Mouse (Mus musculus): Measurements from ENCODE around the gene Map4.

The Map4 gene
- long read RNA-seq, experiment 1, full-length matches to known transcripts = 1 of 21 reads
- long read RNA-seq, experiment 1, partial matches to known transcripts = 15 of 21 reads
- long read RNA-seq, experiment 1, other reads (novel, unspliced or antisense) = 5 of 21 reads
- long read RNA-seq, experiment 2, full-length matches to known transcripts = 1 of 71 reads
- long read RNA-seq, experiment 2, partial matches to known transcripts = 62 of 71 reads
- long read RNA-seq, experiment 2, other reads (novel, unspliced or antisense) = 8 of 71 reads

DNA sequence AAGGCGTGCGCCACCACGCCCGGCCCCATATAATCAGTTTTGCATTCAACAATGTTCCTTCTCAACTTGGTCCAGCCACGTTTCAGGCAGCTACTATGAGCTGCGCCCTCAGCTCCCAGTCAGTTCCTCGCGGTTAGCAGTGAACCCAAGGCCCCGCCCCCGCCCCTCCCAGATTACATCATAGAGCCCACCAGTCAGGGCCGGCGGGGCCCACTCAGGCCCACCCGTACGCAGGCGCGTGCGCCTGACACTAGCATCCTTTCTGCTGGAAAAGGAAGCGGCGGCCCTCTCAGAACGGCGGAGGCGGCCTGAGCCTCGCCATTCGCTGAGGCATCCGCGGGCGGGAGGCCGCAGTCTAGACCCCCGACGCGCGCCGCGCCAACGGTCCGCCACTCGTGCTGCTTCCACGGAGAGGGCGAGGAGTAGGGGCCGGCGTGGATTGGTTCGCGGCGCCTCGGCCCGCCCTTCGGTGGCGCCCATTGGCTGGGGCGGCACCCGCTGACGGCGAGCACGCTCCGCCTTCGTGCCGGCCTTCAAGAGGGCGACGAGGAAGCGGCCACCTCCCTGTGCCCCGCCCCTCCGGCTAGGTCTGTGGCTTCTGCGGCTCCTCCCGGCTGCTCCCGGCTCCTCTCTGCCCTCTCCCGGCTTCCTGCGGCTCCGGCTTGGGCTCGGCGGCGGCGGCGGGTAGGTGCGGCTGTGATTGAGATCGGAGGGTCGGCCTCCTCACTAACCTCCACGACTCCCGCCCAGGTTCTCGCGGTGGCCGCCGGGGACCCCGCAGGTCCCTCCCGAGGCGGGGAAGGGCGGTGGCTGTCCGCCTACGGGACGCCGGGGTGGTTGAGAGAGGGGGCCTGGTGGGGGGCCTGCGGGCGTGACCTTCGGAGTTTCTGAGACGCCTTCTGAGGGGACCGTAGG, at the start of gene Map4:
Map4 (plus strand) TSS at position 204 of the 915 bp plus-strand sequence.
- intact Hi-C loops (cut with DNase I) = no loop called here

DNA sequence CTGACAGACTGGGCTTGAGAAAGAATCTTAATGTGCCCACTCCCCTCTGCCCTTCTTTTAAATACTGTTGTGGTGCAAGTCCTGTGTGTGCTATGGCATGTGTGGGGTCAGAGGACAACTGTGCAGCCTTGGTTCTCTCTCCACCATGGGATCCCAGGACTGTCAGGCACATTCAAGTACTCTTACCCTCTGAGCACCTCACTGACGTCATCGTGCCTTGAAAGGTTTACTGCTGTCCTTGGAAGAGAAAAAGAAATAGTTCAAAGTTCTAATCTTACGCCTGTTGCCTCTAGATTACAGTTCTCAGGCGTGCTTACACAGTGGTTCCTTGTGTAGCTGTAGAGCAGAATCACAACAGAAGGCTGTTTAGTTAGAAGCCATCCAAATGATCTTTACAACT, 45.0 kb upstream of the Map4 start:
- intact Hi-C loops (cut with DNase I) = no loop called here

DNA sequence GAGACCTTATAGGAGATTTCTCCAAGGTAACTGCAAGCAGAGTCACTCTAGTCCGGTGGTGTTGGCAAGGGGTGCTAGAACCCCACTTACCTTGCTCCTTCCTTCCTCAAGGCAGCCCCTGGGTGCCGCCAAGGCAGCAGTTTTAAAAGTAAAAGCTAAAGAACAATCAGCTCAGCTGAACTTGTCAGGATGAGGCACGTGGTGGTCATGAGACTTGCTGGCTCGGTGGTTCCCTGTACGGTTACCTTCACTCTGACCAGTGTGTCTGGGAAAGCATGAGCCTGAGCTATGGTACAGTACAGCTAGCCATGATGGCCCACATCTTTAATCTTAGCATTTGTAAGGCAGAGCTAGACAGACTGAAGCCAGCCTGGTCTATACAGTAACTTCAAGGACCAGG, 43.9 kb upstream of the Map4 start:
- intact Hi-C loops (cut with DNase I) = no loop called here

DNA sequence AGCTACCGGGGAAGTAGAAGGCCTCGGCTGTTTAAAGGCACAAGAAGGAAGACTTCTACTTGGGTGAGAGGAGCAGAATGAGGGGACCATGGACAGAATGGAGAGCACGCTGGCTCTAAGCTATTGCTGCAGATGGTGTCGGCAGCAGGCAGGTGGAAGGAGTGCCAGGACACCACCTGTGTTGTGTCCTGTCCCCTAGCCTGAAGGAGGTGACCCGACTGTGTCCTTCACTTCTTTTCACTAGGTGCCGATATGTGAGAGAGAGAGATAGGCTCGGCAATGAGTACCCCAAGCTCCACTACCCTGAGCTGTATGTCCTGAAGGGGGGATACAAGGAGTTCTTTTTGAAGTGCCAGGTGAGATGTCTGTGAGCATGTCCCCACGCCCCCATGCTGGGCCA, 39.8 kb upstream of the Map4 start:
- intact Hi-C loops (cut with DNase I) = loop anchor here (5.0 kb wide), 1 partner anchor 91 kb away; no protein-coding TSS in a partner anchor

DNA sequence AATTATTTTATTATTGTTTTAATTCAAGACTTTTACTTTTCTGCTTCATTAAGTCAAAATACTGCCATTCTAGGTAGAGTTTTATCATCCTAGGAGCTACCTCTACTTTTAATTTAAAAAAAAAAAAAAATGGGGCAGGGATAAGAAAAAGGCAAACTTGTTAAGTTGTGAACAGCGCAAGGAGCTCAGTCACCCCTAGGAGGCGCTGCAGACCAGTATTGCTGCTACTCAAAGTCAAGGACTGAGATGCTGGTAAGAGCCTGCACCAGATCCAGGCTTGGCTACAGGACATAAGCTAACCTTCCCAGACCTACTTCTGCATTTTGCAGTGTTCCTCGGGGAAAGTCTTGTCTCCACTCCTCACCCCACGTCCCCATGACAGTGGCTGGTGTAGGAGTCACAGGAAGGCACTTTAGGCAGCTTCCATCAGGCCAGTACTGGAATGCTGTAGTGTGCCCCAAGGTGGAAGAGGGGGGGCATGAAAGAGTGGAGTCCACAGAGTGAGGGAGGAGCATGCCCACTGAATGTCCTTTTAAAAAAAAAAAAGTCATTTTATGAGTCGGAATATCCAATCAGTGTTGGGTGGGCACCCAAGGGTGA, 38.5 kb upstream of the Map4 start:
- intact Hi-C loops (cut with DNase I) = loop anchor here (2.0 to 5.0 kb wide), 2 partner anchors 90 to 180 kb away; no protein-coding TSS in a partner anchor

DNA sequence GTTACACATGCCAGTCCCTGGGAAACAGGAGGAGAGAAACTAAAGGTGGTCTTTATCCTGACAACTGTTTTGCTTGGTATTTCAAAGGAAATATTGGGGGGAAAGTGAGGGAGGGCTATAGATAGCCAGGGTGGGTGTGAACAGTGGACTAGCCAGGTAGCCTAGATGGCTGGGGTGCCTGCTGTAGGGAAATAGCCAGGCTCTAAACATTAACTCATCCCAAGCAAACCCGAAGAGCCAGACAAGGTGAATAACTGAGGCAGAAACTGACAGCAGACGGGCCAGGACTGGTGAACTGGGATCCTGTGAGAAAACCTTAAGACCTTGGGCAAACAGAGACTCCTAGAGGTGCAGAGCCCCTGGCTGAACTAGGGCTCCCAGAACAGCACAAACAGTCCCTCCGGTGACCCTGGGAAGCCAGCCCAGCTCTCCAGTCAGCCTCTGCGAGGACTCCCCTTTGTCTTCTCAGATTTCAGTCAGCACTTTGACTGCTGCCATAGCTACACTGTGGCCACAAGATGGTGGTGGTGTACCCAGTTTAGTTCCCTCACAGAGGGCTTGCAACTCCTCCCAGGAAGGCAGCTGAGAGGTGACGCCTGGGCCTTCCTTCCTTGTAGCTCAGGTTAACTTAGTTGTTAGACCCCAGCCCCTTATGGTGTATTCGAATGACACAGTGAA, 36.7 kb upstream of the Map4 start:
- intact Hi-C loops (cut with DNase I) = loop anchor here (5.0 kb wide), 1 partner anchor 88 kb away; no protein-coding TSS in a partner anchor

DNA sequence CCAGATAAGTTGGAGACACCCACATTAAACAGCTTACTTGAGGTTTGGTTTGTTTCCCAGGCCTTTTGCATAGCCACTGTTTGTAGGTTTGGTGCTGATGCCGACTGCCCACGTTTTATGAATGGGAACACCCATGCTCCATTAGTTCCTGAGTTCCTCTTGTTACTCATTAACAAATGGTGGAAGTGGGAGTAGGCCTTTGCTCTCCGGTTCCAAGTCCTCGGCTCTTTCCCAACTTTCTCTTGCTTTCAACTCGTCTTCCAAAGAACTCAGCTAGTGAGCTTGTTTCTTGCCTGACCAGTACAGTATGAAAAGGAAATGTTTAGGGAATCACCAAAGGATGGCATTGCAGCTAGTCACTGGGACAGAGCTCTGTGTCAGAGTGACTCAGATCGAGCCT, 35.7 kb upstream of the Map4 start:
- intact Hi-C loops (cut with DNase I) = no loop called here

DNA sequence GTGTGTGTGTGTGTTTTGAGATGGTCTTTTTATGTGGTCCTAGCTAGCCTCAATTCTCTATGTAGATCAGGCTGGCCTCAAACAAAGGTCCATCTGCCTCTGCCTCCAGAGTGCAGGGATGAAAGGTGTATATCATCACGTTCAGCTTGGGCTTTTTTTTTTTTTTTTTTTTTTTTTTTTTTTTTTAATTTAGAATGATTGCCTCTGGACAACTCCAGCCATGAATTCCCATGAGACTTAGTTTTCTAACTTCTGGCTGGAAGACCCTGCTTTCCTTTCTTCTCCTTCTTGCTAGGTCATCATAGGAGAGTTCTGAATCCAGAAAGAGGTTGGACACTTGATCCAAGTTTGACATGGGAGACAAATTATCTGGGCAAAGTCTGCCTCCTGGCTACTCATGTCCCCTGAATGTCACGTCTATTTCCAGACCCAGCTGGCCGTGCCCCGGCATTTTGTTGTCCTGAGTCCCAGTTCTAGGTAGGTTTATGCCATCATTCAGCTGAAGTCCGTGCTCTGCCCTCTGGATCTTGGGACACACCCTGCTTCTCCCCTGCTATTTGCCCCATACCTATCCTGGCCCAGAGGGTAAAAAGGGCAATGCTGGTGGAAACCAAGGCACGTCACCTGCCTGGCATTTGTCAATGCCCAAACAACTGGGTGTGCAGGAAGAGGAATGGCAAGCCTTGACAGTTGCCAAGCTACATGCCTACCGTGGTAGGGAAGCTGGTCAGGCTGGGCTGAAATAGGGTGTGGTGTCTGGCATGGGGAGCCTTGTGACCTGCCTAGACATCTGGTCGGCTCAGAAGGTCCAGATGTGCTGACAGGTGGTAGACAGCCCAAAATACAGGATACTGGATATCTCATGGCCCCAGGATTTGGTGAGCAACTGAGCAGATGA, 34.8 kb upstream of the Map4 start:
- intact Hi-C loops (cut with DNase I) = loop anchor here (2.0 kb wide), 1 partner anchor 38 kb away; no protein-coding TSS in a partner anchor

DNA sequence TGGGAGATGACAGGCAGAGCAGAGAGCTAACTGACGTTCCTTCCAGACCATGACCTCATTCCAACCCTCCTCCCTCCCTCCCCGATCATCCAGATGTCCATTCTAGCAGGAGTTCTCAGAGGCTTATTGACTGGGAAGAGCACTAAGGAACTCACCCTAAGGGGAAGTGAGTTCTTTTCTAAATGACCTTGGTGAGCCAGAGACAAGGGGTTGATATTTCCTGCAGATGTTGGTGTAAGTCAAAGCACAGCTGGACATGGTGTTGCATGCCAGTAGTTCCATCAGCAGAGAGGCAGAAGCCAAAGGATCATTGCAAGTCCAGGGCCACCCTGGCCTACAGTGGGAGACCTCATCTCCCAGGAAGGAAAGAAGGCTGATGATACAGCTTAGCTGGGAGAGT, 33.2 kb upstream of the Map4 start:
- intact Hi-C loops (cut with DNase I) = no loop called here

DNA sequence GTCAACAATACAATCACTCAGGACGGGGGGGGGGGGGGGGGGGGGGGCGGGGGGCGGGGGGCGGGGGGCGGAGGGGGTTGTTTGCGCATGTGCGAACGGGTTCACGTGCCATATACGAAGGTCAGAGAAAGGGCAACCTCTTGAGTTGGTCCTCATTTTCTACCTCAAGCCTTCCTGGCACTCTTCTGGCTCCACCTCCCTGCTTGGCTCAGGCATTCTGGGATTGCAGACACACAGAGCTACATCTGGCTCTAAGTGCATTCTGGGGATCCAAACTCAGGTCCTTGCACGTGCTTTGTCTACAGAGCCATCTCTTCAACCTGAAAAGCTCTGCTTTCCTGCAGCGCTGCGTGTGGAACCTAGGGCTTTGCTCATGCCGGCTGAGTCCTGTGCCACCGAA, 31.9 kb upstream of the Map4 start:
- intact Hi-C loops (cut with DNase I) = no loop called here

DNA sequence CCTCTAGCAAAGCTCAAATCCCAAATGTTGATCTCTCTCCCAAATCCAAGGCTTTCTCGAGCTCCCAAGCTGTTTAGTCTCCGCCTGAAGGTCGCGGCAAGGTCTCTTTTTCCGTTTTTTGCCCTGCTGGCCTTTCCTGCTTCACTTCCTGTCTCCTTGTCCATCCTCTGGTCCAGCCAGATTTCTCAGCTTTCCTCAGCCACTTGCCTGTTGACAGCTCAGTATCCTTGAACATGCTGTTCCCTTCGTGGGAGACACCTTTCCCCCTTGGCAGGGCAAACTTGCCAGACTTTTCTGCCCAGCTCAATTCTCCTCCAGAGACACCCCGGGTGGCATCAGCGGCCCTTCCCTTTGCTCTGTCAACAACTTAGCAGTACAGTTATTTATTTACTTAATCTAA, 31.5 kb upstream of the Map4 start:
- intact Hi-C loops (cut with DNase I) = no loop called here

DNA sequence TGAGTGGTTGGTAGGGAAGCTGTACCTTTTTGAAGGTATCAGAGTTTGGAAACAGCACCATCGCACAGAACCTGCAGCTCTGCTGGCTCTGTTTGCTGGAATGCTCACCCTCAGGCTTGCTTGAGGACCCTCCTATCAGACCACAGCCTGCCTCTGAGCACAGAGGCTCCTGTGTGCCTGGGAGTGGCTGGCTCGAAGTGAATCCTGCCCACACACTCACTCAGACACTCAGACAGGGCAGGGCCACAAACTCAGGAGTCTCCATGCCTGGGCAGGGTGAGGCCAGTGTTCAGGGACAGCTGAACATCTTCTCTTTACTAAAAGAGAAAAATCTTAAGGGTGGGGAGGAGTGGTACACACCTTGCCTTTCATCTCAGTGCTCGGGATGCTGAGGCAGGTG, 30.7 kb upstream of the Map4 start:
- intact Hi-C loops (cut with DNase I) = no loop called here

DNA sequence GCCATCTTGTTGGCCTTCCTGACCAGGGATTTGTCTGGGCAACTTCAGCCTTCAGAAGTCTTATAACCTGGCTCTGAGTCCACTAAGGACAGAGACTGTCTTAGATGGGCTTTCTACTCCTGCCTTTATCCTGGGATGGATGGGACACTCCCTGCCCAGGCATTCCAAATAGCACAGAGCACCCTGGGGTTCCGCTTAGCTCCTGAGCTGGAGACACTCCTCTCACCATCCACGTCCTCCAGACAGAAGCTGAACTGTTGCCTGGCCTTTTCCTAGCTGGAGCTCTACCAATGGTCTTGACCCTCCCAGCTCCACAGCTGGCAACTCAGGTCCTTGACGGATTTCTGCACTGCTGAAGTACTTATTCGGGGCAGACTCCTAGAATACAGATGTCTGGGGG, 29.0 kb upstream of the Map4 start:
- intact Hi-C loops (cut with DNase I) = no loop called here

DNA sequence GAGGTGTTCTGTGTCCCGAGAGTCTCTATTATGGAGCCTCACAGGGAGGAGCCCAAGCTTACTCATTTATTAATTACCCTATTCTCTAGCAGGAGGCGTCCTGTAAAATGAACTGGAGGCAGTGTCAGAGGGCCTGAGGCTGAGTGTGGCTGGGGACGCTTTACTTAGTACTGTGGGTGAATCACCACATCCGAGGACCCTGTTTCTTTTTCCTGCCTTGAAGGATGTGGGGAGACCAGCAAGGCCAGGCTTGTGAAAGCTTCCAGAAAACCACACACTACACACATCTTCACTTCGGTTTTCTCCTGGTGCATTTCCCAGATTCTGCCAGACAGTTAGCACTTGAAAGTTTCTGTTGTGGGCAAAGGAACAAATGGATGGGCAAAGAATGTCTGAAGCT, 28.5 kb upstream of the Map4 start:
- intact Hi-C loops (cut with DNase I) = no loop called here

DNA sequence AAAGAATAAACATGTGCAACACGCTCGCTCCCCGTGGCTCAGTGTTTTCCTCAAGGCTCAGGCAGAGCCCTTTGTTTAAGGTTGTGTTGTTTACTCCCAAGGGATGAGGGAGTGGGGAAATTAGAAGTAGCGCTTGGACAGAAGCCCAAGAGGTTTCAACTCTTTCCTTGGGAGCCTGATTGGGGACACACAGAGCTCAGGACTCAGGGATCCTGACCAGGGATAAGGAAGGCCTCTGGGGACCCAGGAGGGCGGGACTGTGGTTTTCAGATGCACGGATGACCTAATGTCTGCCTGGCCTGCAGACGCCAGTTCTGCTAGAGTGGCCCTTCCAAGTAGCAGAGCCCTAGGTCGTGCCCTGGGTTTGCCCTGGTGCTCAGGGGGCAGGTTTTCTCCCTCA, 24.0 kb upstream of the Map4 start:
- intact Hi-C loops (cut with DNase I) = no loop called here

DNA sequence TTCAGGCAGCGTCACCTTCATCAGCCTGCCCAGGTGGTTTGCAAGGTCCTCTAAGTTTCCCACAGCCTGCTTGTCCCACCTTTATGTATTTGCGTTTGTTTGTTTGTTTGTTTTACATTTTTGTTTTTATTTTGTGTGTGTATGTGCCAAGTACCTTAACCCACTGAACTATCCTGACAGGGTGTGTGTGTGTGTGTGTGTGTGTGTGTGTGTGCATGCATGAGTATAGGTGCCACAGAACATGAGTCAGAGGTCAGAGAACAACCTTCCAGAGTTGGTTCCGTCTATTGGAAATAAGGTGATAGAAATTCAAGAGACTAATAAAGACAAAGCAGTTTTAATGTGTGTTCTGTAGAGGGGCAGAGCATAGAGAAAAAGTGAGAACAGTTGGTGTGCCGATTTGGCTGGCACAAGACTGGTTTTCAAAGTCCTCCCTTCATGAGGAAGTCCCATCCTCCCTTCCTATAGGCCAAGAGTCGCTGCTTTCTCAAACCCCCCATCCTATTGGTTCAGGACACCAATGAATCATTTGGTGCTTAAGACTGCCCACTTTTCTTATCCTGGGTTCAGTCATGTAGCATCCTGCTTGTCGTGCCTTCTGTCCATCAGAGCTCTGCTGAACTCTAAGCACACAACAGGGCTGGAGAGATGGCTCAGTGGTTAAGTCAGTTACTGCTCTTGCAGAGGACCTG, 23.3 kb upstream of the Map4 start:
- intact Hi-C loops (cut with DNase I) = no loop called here

DNA sequence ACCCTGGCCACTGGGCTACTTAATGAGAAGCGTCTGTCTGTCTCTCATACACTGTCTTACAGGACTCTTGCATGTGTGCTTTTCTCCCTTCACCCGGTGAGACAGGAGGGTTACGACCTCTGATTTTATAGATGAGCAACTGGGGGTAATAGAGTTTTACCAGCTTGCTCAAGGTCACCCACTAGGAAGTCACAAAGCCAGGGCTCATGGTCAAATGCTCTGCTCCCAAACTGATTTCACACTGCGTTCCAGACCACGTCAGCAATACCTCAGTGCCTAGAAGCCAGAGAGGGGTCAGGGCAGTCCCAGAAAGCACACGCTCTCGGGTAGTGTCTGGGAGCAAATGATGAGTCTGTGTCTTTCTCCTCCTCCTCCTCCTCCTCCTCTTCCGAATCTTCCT, 22.2 kb upstream of the Map4 start:
- intact Hi-C loops (cut with DNase I) = no loop called here

DNA sequence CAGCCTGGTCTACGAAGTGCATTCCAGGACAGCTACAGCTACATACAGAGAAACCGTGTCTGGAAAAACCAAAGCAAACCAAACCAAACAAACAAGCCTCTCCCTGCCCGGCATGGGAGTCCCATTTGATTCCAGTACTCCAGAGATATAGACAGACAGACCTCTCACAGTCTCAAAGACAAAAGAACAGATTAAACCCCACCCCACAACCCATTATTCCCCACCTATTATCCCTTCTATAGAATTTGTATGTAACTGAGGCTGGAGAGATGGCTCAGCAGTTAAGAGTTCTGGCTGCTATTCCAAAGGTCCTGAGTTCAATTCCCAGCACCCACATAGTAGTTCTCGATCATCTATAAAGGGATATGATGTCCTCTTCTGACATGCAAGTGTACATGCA, 21.3 kb upstream of the Map4 start:
- intact Hi-C loops (cut with DNase I) = no loop called here

DNA sequence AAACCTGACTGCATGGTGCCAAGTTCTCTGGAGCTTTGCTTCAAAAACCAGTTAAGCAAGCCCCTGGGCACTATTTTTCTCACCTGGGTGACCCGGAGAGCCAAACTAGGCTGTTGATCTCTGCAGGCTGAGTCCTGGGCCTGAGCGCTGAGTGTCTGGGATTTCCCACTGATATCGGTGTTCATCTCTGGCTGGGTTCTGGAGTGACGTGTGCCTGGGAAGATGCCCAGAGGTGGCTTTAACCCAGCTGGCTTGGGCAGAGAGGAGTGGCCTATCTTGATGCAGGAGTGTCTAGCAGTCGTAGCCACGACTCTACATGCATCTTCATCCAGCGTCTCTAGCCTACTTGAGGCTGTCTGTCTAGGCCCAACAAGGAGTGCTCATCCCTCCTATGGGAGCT, 19.5 kb upstream of the Map4 start:
- intact Hi-C loops (cut with DNase I) = no loop called here
